Mouse (Mus musculus) activated CD4-positive, CD25-positive, alpha-beta regulatory T cell, adult 9 weeks (primary cell): ENCODE data around the gene Gm10230. TPM values are rescaled to one million over a fixed set of nuclear protein-coding genes. Genes with fewer than 3 reads are reported as not detected.

ENCODE experiments used
- polyA plus RNA-seq: library from polyadenylated mRNA; unstranded; fragments of 100-300 nt; shearing (Covaris generic); gene quantifications from one replicate; pipeline ENCODE4 v1.2.1, GENCODE M21; 2017

The Gm10230 gene
- polyA plus RNA-seq: not detected

GRCm38 (mm10) chrX:27494782-27495181 lies at the start of gene Gm10230:
TSS of gene Gm10230 (minus strand) at chrX:27494882.

